Mouse (Mus musculus): ENCODE results near the gene Ms4a4a. TPM values are rescaled to one million over a fixed set of nuclear protein-coding genes. Genes with fewer than 3 reads are reported as not detected.

Ms4a4a gene
- 1.6 and 1.7 TPM in 2 replicates for polyA plus RNA-seq (2014; fragmentation: Nextera tagmentation; extraction: Ambion mirVana)

GRCm38 (mm10) chr19:11375273-11375672 is at the start of gene Ms4a4a:
TSS of gene Ms4a4a (plus strand) at chr19:11375523.
- no peak for ATAC-seq (replicated peaks; ENCODE audit: low FRiP score)
- Histone ChIP-seq H3K27ac (ENCODE audit: low read depth, low read length) (no peak within 1 kb of the TSS), H3K9ac (ENCODE audit: low read length) (no peak within 1 kb of the TSS), H3K36me3 (ENCODE audit: control insufficient read depth, insufficient read depth, low read length) (no peaks in the 10 kb centered on the region), H3K4me2 (ENCODE audit: low read depth, low read length, severe bottlenecking) (no peak within 1 kb of the TSS), H3K9me3 (ENCODE audit: control insufficient read depth, low read length) (no peaks in the 10 kb centered on the region), H3K4me1 (replicated peaks; ENCODE audit: control insufficient read depth, insufficient read depth, low read length) (no peaks in the 10 kb centered on the region), H3K27me3 (ENCODE audit: control insufficient read depth, insufficient read depth, low read length) (no peaks in the 10 kb centered on the region), H3K4me3 (ENCODE audit: low read depth, low read length) (no peak within 1 kb of the TSS)
- WGBS: 79% methylated on average over 2 of the region's 2 CpGs
- DNase-seq (ENCODE audit: low spot score): no peak

- H3K9ac ChIP-seq (ENCODE audit: low read length): no peak within 1 kb of the TSS
- H3K9me3 ChIP-seq (ENCODE audit: control insufficient read depth, low read length): no peaks in the 10 kb centered on the region
- DNase-seq (ENCODE audit: low spot score) (no peak), ATAC-seq (replicated peaks; ENCODE audit: low FRiP score) (no peak)
- H3K36me3 ChIP-seq (ENCODE audit: control insufficient read depth, insufficient read depth, low read length): no peaks in the 10 kb centered on the region
- no peaks in the 10 kb centered on the region for H3K27me3 ChIP-seq (ENCODE audit: control insufficient read depth, insufficient read depth, low read length)
- no peaks in the 10 kb centered on the region for H3K4me1 ChIP-seq (replicated peaks; ENCODE audit: control insufficient read depth, insufficient read depth, low read length)
- no peak within 1 kb of the TSS for H3K27ac ChIP-seq (ENCODE audit: low read depth, low read length)
- no peak within 1 kb of the TSS for H3K4me3 ChIP-seq (ENCODE audit: low read depth, low read length)
- H3K4me2 ChIP-seq (ENCODE audit: low read depth, low read length, severe bottlenecking): no peak within 1 kb of the TSS
- 87% methylated on average over 6 of the region's 6 CpGs for WGBS
These were observed 39.4 kb upstream of the Ms4a4a start, which contains the start of gene Ms4a7 for GRCm38 (mm10) chr19:11335932-11336331. TSS of gene Ms4a7 (minus strand) at chr19:11336146.

- DNase-seq (ENCODE audit: low spot score) (no peak), ATAC-seq (replicated peaks; ENCODE audit: low FRiP score) (no peak)
- no peak overlapping the region for H3K4me3 ChIP-seq (ENCODE audit: low read depth, low read length)
- no peaks in the 10 kb centered on the region for H3K4me1 ChIP-seq (replicated peaks; ENCODE audit: control insufficient read depth, insufficient read depth, low read length)
- no peak overlapping the region for H3K27ac ChIP-seq (ENCODE audit: low read depth, low read length)
- no peaks in the 10 kb centered on the region for H3K27me3 ChIP-seq (ENCODE audit: control insufficient read depth, insufficient read depth, low read length)
- no peak overlapping the region for H3K4me2 ChIP-seq (ENCODE audit: low read depth, low read length, severe bottlenecking)
- no peaks in the 10 kb centered on the region for H3K9me3 ChIP-seq (ENCODE audit: control insufficient read depth, low read length)
- H3K36me3 ChIP-seq (ENCODE audit: control insufficient read depth, insufficient read depth, low read length): no peaks in the 10 kb centered on the region
- H3K9ac ChIP-seq (ENCODE audit: low read length): no peak overlapping the region
These were observed 32.2 kb upstream of the Ms4a4a start for GRCm38 (mm10) chr19:11343147-11343546.

DNA sequence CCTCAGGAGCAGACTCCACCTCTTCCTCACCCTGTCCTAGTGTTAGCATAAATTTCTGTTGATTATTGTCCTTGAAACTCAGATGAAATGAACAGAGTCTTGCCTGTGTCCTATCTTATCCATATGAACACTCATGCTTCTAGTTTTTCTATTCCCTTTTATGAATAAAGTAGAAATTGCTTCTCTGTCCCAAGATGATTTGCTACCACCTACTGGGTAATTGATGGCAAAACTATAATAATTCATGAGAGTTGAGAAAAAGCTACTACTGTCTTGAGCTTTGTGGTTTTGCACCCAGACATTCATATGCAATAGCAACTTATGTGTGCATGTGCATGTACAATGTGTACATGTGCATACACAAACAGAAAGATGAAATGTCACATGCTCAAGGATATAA is 31.3 kb upstream of the Ms4a4a start:
- no peak for ATAC-seq (replicated peaks; ENCODE audit: low FRiP score)
- DNase-seq (ENCODE audit: low spot score): no peak
- H3K4me2 ChIP-seq (ENCODE audit: low read depth, low read length, severe bottlenecking): no peak overlapping the region

GRCm38 (mm10) chr19:11349698-11350481 is 25.4 kb upstream of the Ms4a4a start:
- Histone ChIP-seq H3K27ac (ENCODE audit: low read depth, low read length) (no peak overlapping the region), H3K4me3 (ENCODE audit: low read depth, low read length) (no peak overlapping the region), H3K4me2 (ENCODE audit: low read depth, low read length, severe bottlenecking) (no peak overlapping the region), H3K27me3 (ENCODE audit: control insufficient read depth, insufficient read depth, low read length) (no peaks in the 10 kb centered on the region), H3K9me3 (ENCODE audit: control insufficient read depth, low read length) (no peaks in the 10 kb centered on the region), H3K36me3 (ENCODE audit: control insufficient read depth, insufficient read depth, low read length) (no peaks in the 10 kb centered on the region), H3K9ac (ENCODE audit: low read length) (no peak overlapping the region), H3K4me1 (replicated peaks; ENCODE audit: control insufficient read depth, insufficient read depth, low read length) (no peaks in the 10 kb centered on the region)
- no peak for ATAC-seq (replicated peaks; ENCODE audit: low FRiP score)
- 62% methylated on average over 7 of the region's 7 CpGs for WGBS
- no peak for DNase-seq (ENCODE audit: low spot score)

More for the DNA sequence above, 31.3 kb upstream of the Ms4a4a start:
- Histone ChIP-seq H3K27me3 (ENCODE audit: control insufficient read depth, insufficient read depth, low read length) (no peaks in the 10 kb centered on the region), H3K27ac (ENCODE audit: low read depth, low read length) (no peak overlapping the region), H3K4me1 (replicated peaks; ENCODE audit: control insufficient read depth, insufficient read depth, low read length) (no peaks in the 10 kb centered on the region), H3K4me3 (ENCODE audit: low read depth, low read length) (no peak overlapping the region), H3K9me3 (ENCODE audit: control insufficient read depth, low read length) (no peaks in the 10 kb centered on the region), H3K9ac (ENCODE audit: low read length) (no peak overlapping the region), H3K36me3 (ENCODE audit: control insufficient read depth, insufficient read depth, low read length) (no peaks in the 10 kb centered on the region)

GRCm38 (mm10) chr19:11351878-11352277 is 23.4 kb upstream of the Ms4a4a start:
- H3K4me1 ChIP-seq (replicated peaks; ENCODE audit: control insufficient read depth, insufficient read depth, low read length): no peaks in the 10 kb centered on the region
- no peaks in the 10 kb centered on the region for H3K36me3 ChIP-seq (ENCODE audit: control insufficient read depth, insufficient read depth, low read length)
- DNase-seq (ENCODE audit: low spot score) (no peak), ATAC-seq (replicated peaks; ENCODE audit: low FRiP score) (no peak)
- no peaks in the 10 kb centered on the region for H3K9me3 ChIP-seq (ENCODE audit: control insufficient read depth, low read length)
- 55% methylated on average over 3 of the region's 3 CpGs for whole genome bisulfite sequencing
- H3K4me2 ChIP-seq (ENCODE audit: low read depth, low read length, severe bottlenecking): no peak overlapping the region
- no peak overlapping the region for H3K27ac ChIP-seq (ENCODE audit: low read depth, low read length)
- H3K9ac ChIP-seq (ENCODE audit: low read length): no peak overlapping the region
- H3K4me3 ChIP-seq (ENCODE audit: low read depth, low read length): no peak overlapping the region
- H3K27me3 ChIP-seq (ENCODE audit: control insufficient read depth, insufficient read depth, low read length): no peaks in the 10 kb centered on the region

DNA sequence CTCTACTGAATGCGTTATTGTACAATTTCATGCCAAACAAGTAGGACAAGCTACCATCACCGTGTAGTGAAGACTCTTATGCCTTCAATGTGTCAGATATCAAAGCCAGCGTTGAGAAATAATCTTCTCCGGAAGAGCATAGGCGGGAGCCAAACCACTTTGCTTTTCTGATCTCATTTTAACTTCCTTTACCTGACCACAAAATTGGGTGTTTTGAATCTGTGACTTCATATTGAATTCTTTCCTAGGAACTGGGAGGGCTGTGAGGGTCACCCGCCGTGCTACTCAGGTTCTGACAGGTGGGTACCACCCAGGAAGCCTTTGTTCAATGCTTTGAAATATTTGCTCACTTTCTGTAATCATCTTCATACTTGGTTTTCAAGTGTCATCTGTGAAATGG is 19.6 kb upstream of the Ms4a4a start:
- WGBS: 89% methylated on average over 7 of the region's 7 CpGs

GRCm38 (mm10) chr19:11360106-11360505 is 15.2 kb upstream of the Ms4a4a start:
- H3K36me3 ChIP-seq (ENCODE audit: control insufficient read depth, insufficient read depth, low read length): no peaks in the 10 kb centered on the region
- DNase-seq (ENCODE audit: low spot score) (no peak), ATAC-seq (replicated peaks; ENCODE audit: low FRiP score) (no peak)
- no peak overlapping the region for H3K27ac ChIP-seq (ENCODE audit: low read depth, low read length)
- H3K27me3 ChIP-seq (ENCODE audit: control insufficient read depth, insufficient read depth, low read length): no peaks in the 10 kb centered on the region
- WGBS: 77% methylated on average over 3 of the region's 3 CpGs
- H3K9me3 ChIP-seq (ENCODE audit: control insufficient read depth, low read length): no peaks in the 10 kb centered on the region
- H3K4me2 ChIP-seq (ENCODE audit: low read depth, low read length, severe bottlenecking): no peak overlapping the region
- H3K4me3 ChIP-seq (ENCODE audit: low read depth, low read length): no peak overlapping the region
- H3K4me1 ChIP-seq (replicated peaks; ENCODE audit: control insufficient read depth, insufficient read depth, low read length): no peaks in the 10 kb centered on the region
- no peak overlapping the region for H3K9ac ChIP-seq (ENCODE audit: low read length)

More for the DNA sequence above, 19.6 kb upstream of the Ms4a4a start:
- no peak for ATAC-seq (replicated peaks; ENCODE audit: low FRiP score)
- H3K27me3 ChIP-seq (ENCODE audit: control insufficient read depth, insufficient read depth, low read length): no peaks in the 10 kb centered on the region
- no peak overlapping the region for H3K4me3 ChIP-seq (ENCODE audit: low read depth, low read length)
- H3K9ac ChIP-seq (ENCODE audit: low read length): no peak overlapping the region
- H3K27ac ChIP-seq (ENCODE audit: low read depth, low read length): no peak overlapping the region
- no peak overlapping the region for H3K4me2 ChIP-seq (ENCODE audit: low read depth, low read length, severe bottlenecking)
- no peaks in the 10 kb centered on the region for H3K36me3 ChIP-seq (ENCODE audit: control insufficient read depth, insufficient read depth, low read length)
- H3K4me1 ChIP-seq (replicated peaks; ENCODE audit: control insufficient read depth, insufficient read depth, low read length): no peaks in the 10 kb centered on the region
- DNase-seq (ENCODE audit: low spot score): no peak
- no peaks in the 10 kb centered on the region for H3K9me3 ChIP-seq (ENCODE audit: control insufficient read depth, low read length)

DNA sequence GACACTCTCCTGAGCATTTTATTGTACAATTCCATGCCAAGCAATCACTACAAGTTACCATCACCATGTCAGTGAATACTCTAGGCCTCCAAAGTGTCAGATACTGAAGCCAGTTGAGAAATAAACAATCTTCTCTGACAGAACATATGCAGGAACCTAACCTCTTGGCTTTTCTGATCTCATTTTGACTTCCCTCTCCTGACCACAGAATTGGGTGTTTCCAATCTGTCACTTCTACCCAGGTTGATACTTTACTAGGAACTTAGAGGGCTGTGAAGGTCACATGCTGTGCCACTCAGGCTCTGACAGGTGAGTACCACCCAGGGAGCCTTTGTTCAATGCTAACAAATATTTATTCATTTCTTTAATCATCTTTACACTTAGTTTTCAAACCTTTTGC is 13.3 kb upstream of the Ms4a4a start:
- Histone ChIP-seq H3K27ac (ENCODE audit: low read depth, low read length) (no peak overlapping the region), H3K4me1 (replicated peaks; ENCODE audit: control insufficient read depth, insufficient read depth, low read length) (no peaks in the 10 kb centered on the region), H3K4me3 (ENCODE audit: low read depth, low read length) (no peak overlapping the region), H3K9me3 (ENCODE audit: control insufficient read depth, low read length) (no peaks in the 10 kb centered on the region), H3K9ac (ENCODE audit: low read length) (no peak overlapping the region), H3K4me2 (ENCODE audit: low read depth, low read length, severe bottlenecking) (no peak overlapping the region), H3K36me3 (ENCODE audit: control insufficient read depth, insufficient read depth, low read length) (no peaks in the 10 kb centered on the region), H3K27me3 (ENCODE audit: control insufficient read depth, insufficient read depth, low read length) (no peaks in the 10 kb centered on the region)
- ATAC-seq (replicated peaks; ENCODE audit: low FRiP score) (no peak), DNase-seq (ENCODE audit: low spot score) (no peak)
